Mouse (Mus musculus) testis, adult 10 weeks (tissue): ENCODE measurements around the gene Nrros. TPM values are rescaled to one million over a fixed set of nuclear protein-coding genes. Genes with fewer than 3 reads are reported as not detected.

Source experiments
- polyA plus RNA-seq: library from polyadenylated mRNA; stranded (reverse); fragments of 350-450 nt; fragmentation: Illumina TruSeq; extraction: RNeasy Lipid Tissue Mini Kit (QIAGEN cat#74804); gene quantifications from one replicate; pipeline ENCODE4 v1.2.3, GENCODE M21; 2014; ENCODE audit warnings: low read depth, low replicate concordance

Gene Nrros
- 0.71 TPM for polyA plus RNA-seq

DNA sequence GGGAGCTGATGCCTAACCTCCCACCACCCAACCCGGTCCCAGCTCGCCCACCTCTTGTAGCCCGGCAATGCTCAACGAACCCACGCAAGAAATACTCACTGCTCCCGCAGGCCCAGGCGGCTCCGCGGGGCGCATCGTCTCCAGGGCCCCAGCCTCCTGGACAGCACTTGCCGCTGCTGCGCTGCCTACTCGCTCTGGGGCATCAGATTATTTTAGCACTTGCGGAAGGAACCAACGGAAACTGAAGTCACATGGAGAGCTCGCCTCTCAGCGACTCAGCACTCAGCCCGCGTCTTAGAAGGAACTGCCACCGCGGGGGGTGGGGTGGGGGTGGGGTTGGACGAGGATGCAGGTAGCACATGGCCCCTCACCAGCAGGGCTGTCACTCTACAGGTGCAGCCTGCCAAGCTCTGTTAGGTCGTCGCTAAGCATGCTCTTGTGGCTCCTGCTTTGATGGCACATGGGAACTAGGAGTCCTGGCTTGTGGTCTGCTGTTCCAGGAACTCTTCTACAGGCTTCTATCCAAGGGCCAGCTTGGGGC lies at the start of gene Nrros:
Nrros (minus strand) TSS at position 314 of the 541 bp plus-strand sequence.

DNA sequence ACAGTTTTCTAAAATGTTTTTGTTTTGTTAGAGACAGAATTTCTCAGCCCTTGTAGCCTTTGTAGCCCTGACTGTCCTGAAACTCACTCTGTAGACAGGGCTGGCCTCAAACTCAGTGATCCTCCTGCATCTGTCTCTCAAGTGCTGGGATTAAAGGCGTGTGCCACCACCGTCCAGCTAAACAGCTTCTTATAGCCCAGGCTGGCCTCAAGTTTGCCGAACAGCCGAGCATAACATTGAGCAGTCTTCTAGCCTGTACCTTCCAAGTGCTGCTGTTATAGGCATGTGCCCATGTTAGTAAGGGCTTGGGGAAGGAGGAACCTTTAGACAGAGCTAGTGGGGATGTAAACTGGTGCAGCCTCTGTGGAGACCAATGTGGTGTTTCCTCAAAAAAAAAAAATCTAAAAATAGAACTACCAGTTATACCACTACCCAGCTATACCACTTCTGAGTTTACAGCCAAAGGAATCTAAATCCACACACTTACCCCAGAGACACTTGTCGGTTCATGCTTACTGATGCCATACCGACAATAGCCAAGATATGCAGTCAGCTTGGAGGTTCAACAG lies 14.0 kb upstream of the Nrros start, which contains the start of gene Bex6:
Bex6 (plus strand) TSS at position 491 of the 569 bp plus-strand sequence.

DNA sequence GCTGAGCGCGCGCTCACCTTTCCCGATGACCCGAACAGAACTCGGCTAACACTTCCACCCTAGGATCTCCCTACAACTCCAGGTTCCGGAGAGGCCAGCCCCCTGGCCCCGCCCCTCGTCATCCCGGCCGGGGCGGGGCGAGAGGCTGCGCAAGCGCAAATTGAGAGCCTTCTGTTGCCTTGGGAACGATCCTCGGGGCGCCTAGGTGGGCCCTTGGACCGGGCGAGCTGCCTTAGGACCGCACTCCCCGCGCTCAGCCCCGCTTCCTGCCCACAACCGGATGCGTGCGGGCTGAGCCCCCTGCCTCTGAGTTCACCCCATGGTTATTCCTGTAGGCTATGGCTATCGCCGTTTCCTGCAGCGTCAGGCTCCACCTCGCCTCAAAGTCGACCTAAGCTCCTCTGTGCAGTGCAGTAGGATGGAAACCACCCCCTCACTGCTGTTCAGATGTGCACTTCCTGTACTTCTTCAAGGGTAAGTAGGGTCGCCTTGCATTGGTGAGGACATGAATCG lies 65.7 kb downstream of the Nrros start, which contains the start of the genes Pigx and Cep19:
Pigx (minus strand) TSS at position 103 of the 513 bp plus-strand sequence.
Cep19 (plus strand) TSS at position 163 of the 513 bp plus-strand sequence.

Other genes with a start within 250 kb of the Nrros start
- gene Pigz, start 231.7 kb downstream of the Nrros start, polyA plus RNA-seq = not detected
- gene 0610012G03Rik, start 217.1 kb downstream of the Nrros start, polyA plus RNA-seq = 3.7 TPM
- 96.9 TPM for gene Ncbp2, start 217.1 kb downstream of the Nrros start, polyA plus RNA-seq
- gene Senp5, start 162.3 kb downstream of the Nrros start, polyA plus RNA-seq = 21.2 TPM
- 28.9 TPM for gene Pak2, start 86.3 kb downstream of the Nrros start, polyA plus RNA-seq
- gene Pigx, start 65.9 kb downstream of the Nrros start, polyA plus RNA-seq = 18.1 TPM
- 66.8 TPM for gene Cep19, start 65.8 kb downstream of the Nrros start, polyA plus RNA-seq
- gene Bex6, start 14.2 kb upstream of the Nrros start, polyA plus RNA-seq = 4.3 TPM
- gene Fbxo45, start 81.6 kb upstream of the Nrros start, polyA plus RNA-seq = 10.3 TPM
- 32.9 TPM for gene Wdr53, start 81.6 kb upstream of the Nrros start, polyA plus RNA-seq
- gene Smco1, start 105.9 kb upstream of the Nrros start, polyA plus RNA-seq = 0.14 TPM
- gene Rnf168, start 111.9 kb upstream of the Nrros start, polyA plus RNA-seq = 44.4 TPM
- gene Ubxn7, start 166.7 kb upstream of the Nrros start, polyA plus RNA-seq = 41.1 TPM
- gene Tm4sf19, start 234.9 kb upstream of the Nrros start, polyA plus RNA-seq = 0.28 TPM